Mouse (Mus musculus) naive thymus-derived CD4-positive, alpha-beta T cell, adult 2 months (primary cell): ENCODE data around the gene Timm23.

ENCODE experiments used
- DNase-seq: peaks from one replicate; pipeline ENCODE4 v3.0.0-alpha.2; 2011; ENCODE audit warnings: low read depth

The Timm23 gene

DNA sequence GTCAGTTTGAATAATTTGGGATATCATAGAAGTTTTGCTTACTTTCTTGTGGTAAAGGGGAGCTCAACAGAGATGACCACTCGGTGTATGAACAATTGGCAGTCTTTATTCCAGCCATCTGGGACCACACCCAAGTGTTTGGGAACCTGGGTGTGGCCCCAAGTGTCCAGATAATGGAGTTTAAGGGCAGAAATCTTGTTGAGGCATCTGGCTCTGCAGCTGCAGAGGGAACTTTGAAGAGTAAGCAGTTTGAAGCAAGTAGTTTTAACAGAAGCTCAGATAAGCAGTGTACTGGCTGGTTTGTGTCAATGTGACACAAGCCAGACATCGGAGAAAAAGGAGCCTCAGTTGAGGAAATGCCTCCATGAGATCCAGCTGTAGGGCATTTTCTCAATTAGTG lies 67.4 kb downstream of the Timm23 start:
- DNase-seq = no peak

DNA sequence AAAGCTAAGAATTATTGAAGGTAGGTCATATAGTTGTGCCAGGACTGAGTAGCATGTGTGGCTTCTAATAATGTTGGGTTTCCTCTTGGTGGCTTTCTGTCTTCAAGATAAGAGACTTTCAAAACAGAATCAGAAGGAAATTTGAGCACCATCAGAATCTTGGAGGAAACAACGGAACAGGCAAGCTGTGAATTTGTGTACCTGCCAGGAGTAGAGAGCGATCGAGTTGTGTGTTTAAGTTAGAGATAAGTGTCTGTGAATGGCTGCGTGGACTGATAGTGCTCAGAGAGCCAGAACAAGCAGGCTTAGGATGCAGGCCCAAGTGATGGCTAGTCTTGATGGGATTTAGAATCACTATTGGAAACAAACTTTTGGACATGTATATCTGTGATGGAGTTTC lies 69.9 kb downstream of the Timm23 start:
- DNase-seq = no peak
